Mouse (Mus musculus): ENCODE results near the gene Gm28374.

- TF ChIP-seq CTCF (IDR thresholded peaks at IDR 0.05), result no peak
- TF ChIP-seq POLR2A (IDR thresholded peaks at IDR 0.05; ENCODE audit: insufficient read depth, low read depth, low read length), result no peak
Measured at GRCm38 (mm10) chr19:6082156-6082555, at the start of gene Gm28374.

Data from heart, adult 2 months (tissue).